Mouse (Mus musculus) bone marrow, adult 2 months (tissue): ENCODE results near the gene Fntb. TPM values are rescaled to one million over a fixed set of nuclear protein-coding genes. Genes with fewer than 3 reads are reported as not detected.
A peak's percentile ranks its signal among the peaks of the same experiment; 100 is the strongest.

Experiments used
- H3K27ac ChIP-seq: fragments of 200-500 bp; 2 replicates; pipeline ENCODE4 v1.5.1; 2012; ENCODE audit warnings: low read depth, mild to moderate bottlenecking, control low read depth, inconsistent platforms, low read length; ENCODE audit not compliant: control insufficient read depth, poor library complexity, insufficient read depth
- H3K4me1 ChIP-seq: fragments of 200-500 bp; 2 replicates; pipeline ENCODE4 v1.6.1; 2011; ENCODE audit warnings: low read length; ENCODE audit not compliant: control insufficient read depth, insufficient read depth
- H3K4me3 ChIP-seq: fragments of 200-500 bp; replicated peaks from 2 replicates; pipeline ENCODE3; 2011; ENCODE audit warnings: mild to moderate bottlenecking, low read depth, low read length, control low read depth; ENCODE audit not compliant: control insufficient read depth
- CTCF ChIP-seq: fragments of 200-500 bp; IDR thresholded peaks from 2 replicates; pipeline ENCODE4 v1.5.1; 2011; ENCODE audit warnings: low read length, control low read depth; ENCODE audit not compliant: control insufficient read depth, insufficient read depth
- POLR2A ChIP-seq: fragments of 200-500 bp; IDR thresholded peaks from 2 replicates; pipeline ENCODE4 v1.6.1; 2011; ENCODE audit warnings: low read depth, mild to moderate bottlenecking, control low read depth, low read length, borderline replicate concordance; ENCODE audit not compliant: control insufficient read depth
- WGBS: fragments of 180-500 bp; shearing (Covaris S2); methylation state at CpG from one replicate; pipeline ENCODE4 v1.1.7; 2018; 5-methylcytosine and 5-hydroxymethylcytosine counted together
- polyA plus RNA-seq: library from polyadenylated mRNA; stranded (reverse); fragments of >200 nt; gene quantifications from 2 replicates; pipeline ENCODE4 v1.2.4, GENCODE M21; 2011; ENCODE audit warnings: low replicate concordance; ENCODE audit not compliant: missing spikeins, insufficient read depth, insufficient read length

Gene Fntb
- polyA plus RNA-seq, 1 experiment, result 15.7 TPM

DNA sequence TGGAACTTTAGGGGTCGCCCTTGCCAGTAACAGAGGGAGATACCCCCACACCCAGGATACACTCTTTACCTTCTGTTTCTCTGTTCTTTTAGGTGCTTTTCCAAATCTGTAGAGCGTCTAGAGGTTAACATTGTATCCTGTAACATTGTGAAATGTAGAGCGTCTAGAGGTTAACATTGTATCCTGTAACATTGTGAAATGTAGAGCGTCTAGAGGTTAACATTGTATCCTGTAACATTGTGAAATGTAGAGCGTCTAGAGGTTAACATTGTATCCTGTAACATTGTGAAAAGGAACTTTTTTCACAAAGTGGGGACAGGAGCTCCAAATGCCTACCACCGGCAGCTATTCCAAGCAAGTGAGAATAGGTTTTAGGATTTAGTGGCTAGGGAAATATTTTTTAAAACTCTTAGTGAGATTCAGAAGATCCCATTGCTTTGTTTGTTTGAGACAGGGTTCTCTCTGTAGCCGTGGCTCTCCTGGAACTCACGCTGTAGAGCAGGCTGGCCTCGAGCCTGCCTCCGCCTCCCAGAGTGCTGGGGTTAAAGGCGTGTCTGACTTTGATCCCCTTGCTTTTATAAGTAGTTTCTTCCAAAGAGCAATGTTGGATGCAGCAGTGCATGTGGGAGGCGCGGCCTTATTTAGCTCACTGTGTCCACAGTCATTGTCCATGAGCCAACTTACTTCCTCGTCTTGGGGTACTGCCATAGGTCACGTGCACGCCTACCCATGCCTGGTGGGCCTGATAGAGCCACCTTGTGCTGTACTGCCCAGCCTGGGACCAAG lies 127.7 kb downstream of the Fntb start:
- peaks cover 6% of the 10 kb centered on the region for H3K4me1 ChIP-seq
- TF ChIP-seq CTCF, result no peak
- TF ChIP-seq POLR2A, result no peak
- H3K27ac ChIP-seq, result peak overlapping the region; percentile 14
- H3K4me3 ChIP-seq, result no peak overlapping the region
- 67% methylated on average over 16 of the region's 16 CpGs for WGBS

DNA sequence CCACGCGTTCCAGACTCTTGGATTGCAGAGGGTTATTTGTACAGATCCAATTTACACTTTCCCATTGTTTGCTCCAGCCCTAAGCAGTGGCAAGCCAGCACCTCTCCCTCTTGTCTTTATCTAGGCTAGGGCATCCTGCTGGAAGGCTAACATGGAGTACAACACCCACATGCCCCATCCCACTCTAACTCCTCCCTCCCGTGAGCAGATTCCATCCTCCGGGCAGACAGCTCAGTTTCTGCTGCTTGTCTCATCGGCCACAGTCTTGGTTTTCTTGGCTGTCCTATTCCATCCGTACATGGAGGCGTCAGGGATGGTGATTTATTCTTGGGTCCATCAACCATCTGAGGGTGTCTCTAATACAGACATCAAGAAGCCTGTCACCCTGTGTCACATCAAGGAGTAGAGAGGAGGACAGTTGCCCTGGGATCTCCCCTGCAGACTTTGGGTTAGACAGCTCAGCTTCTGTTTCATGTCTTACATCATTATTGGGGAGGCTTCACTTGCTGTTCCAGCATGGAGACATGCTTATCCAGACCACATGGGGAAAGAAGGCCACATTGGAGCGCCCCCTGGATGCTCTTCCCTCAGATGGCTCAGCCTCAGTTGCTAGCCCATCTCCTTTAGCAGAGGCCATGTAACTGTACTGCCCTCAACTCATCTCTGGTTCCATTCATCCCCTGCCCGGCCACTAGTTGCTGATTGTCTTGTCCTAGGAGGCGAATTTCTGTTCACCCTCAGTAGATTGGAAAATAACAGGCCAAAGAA lies 129.6 kb downstream of the Fntb start:
- TF ChIP-seq CTCF (no peak; the same call in 1 of the 2 replicates), POLR2A (no peak)
- WGBS, result 90% methylated on average over 10 of the region's 10 CpGs

DNA sequence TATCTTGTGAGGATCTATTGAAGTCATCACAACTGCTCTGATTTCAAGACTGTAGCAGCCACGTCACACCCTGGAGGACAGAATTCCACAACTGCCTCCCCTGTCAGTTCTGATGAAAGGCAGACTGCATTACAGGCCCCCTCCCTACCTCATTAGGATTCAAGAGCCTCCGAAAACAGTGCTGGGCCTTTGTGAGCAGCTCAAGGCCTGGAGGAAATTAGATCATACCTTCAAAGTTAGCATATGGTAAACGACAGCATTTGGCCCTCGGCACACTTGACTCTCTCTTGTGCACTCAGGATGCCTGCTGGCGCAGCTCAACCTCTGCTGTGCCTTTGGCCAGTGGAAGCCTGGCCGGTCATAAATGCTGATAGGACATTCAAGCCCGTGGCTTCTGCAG lies 130.4 kb downstream of the Fntb start:
- Histone ChIP-seq H3K4me3 (no peak overlapping the region), H3K27ac (no peak overlapping the region), H3K4me1 (peaks cover 5% of the 10 kb centered on the region)
- WGBS, result 86% methylated on average over 7 of the region's 7 CpGs
- TF ChIP-seq POLR2A (no peak), CTCF (no peak)

More for the DNA sequence above, 129.6 kb downstream of the Fntb start:
- H3K27ac ChIP-seq, result no peak overlapping the region
- no peak overlapping the region for H3K4me3 ChIP-seq
- H3K4me1 ChIP-seq, result peaks cover 5% of the 10 kb centered on the region

DNA sequence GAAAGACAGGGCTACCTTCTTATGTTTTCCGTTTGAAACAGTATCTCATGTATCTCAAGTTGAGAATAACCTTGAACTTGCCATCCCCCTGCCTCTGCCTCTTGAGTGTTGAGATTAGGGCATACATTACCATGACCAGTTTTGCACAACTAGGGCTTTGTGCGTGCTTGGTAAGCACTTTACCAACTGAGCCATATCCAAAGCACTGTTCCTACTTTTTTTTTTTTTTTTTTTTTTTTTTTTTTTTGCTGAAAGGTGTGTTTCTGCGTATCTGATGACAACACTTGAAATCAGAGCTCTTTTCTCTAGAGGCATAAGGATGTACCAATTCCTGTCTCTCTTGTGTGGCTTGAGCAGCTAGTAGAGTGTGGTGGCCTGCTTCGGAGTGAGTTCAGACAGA lies 131.2 kb downstream of the Fntb start:
- TF ChIP-seq CTCF, result no peak
- no peak for TF ChIP-seq POLR2A
- H3K4me3 ChIP-seq, result no peak overlapping the region
- H3K4me1 ChIP-seq, result peaks cover 5% of the 10 kb centered on the region
- H3K27ac ChIP-seq, result no peak overlapping the region
- WGBS, result 91% methylated on average over 4 of the region's 4 CpGs

DNA sequence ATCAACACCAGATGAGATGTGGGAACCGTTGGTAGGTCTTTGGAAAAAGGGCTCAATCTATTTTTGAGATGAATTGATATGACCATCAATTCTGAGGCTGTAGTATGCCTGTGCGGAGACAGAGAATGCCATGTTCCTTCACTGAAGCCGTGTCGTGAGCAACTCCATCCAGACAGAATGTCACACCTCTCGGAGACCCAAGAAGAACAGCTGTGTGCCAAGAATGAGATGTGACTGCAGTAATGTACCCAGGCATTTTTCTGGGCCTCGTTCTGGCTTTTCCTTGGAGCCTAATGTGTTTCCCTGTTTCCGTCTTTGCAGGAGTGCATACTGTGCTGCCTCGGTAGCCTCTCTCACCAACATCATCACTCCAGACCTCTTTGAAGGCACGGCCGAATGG lies 131.6 kb downstream of the Fntb start:
- TF ChIP-seq POLR2A (no peak), CTCF (no peak)
- 92% methylated on average over 10 of the region's 10 CpGs for WGBS
- peaks cover 5% of the 10 kb centered on the region for H3K4me1 ChIP-seq
- no peak overlapping the region for H3K4me3 ChIP-seq
- H3K27ac ChIP-seq, result no peak overlapping the region

DNA sequence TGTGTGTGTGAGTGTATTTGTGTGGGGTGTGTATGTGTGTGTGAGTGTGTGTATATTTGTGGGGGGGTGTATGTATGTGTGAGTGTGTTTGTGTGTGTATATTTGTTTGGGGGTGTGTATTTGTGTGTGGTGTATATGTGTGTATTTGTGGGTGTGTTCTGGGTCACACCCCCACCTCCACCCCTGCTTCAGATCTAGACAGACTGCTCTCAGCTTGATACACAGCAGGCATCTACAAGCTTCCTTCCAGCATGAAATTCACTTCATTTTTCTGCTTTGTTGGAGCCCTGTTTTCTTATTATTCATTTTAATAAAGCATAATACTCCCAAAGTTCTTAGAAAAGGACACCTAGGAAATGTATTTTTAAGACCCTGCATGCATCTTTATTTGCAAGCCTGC lies 132.8 kb downstream of the Fntb start:
- no peak for TF ChIP-seq CTCF
- no peak for TF ChIP-seq POLR2A
- H3K4me3 ChIP-seq, result no peak overlapping the region
- H3K27ac ChIP-seq, result no peak overlapping the region
- peaks cover 3% of the 10 kb centered on the region; the same call in 1 of the 2 replicates for H3K4me1 ChIP-seq

DNA sequence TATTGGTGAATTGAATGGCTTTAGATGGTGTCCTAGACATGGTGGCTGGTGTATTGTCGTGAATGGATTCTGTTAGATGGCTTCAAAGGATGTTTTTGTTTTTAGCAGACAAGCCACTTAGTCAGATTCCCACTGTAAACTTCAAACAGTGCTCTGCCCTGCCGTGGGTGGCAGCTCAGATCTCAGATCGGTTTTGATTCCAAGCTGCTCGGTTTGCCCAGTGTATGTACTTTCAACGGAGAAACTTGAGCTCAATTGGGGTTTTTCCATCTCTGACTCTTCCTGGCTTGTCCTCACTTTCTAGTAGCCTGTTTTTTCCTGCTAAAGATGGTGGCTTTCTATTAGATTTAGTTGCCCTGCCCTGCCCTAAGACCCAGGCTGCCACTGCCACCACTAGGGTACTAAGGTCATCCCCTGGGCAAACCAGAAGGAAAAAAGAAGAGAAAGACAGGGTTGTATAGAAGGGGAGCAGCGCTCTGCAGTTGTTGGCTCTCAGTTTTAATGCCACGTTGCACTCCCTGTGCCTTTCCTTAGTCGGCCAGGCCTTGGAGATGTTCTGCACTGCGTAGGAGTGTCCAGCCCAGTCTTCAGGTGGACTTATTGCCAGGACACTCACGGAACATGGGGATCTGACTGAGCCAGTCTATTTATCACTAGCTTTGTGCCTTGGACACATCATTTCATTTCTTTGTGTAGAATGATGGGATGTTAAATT lies 134.0 kb downstream of the Fntb start:
- 91% methylated on average over 10 of the region's 10 CpGs for WGBS
- H3K27ac ChIP-seq, result no peak overlapping the region
- TF ChIP-seq POLR2A (no peak), CTCF (no peak)
- H3K4me1 ChIP-seq, result no peaks in the 10 kb centered on the region
- H3K4me3 ChIP-seq, result no peak overlapping the region

DNA sequence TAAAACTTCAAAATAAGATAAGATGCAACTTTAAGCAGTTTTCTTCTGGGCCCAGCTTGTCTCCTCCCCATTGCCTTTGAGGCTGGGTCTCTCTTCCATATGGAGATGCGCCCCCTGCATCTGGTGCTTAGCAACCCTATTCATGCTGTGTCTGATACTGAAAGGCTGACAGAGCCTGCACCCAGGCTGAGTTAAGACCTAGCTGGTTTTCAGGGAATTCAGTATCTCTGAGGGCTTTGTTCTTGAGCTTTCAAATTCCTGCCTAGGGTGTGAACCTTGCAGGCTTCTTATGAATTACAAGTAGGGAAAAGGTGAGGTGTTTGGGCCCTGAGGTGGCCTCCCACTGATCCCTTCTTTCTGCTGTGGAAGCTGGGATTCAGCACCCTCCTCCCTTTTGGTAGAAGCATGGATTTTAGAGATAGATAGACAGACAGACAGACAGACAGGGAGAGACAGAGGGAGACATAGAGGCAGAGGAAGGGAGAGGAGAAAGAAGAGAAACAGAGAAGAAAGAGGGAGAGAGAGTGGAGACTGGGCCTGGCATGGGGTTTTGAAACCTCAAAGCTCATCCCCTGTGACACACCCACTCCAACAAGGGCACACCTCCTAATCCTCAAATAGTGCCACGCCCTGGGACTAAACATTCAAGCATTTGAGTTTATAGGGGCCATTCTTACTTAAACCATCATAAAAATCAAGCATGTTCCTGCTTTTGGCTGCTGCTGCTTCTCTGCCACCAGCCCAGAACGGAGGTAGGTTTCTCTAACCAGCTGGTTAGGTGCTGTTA lies 136.3 kb downstream of the Fntb start:
- H3K4me3 ChIP-seq, result no peak overlapping the region
- no peak overlapping the region for H3K27ac ChIP-seq
- WGBS, result 85% methylated on average over 3 of the region's 3 CpGs
- TF ChIP-seq CTCF, result no peak
- TF ChIP-seq POLR2A, result no peak
- no peaks in the 10 kb centered on the region for H3K4me1 ChIP-seq

DNA sequence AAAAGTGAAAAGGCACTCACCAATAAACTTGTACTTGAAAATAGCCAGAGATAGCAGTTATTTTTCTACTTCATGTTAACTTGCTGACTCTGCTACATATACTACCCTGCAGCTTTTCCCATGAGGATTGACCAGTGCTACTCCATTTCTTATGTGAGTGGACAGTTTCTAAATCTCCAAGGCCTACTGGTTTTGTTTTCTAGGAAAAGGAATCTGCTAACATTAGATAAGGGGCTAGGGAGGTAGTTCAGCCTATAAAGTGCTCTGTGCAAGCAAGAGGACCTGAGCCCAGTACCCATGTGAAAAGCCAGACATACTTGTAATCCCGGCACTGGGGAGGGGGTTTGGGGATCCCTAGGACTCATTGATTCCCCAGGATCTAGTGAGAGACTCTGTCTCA lies 140.9 kb downstream of the Fntb start:
- TF ChIP-seq CTCF (no peak), POLR2A (no peak)
- Histone ChIP-seq H3K4me1 (no peaks in the 10 kb centered on the region), H3K27ac (no peak overlapping the region), H3K4me3 (no peak overlapping the region)
- 72% methylated on average over 1 of the region's 1 CpGs for WGBS
